Mouse (Mus musculus): ENCODE data around the gene Arid1b. TPM values are rescaled to one million over a fixed set of nuclear protein-coding genes. Genes with fewer than 3 reads are reported as not detected.

Arid1b gene
- polyA plus RNA-seq, 1 experiment from 2014 or later: 9.6 TPM

- H3K4me3 ChIP-seq: no peak overlapping the region
- WGBS: 68% methylated on average over 5 of the region's 5 CpGs
- no peak for DNase-seq (ENCODE audit: extremely low spot score, low spot score)
- no peaks in the 10 kb centered on the region for H3K27me3 ChIP-seq (ENCODE audit: poor library complexity, severe bottlenecking)
- peaks cover 8% of the 10 kb centered on the region; the same call in 1 of the 2 replicates for H3K36me3 ChIP-seq (replicated peaks)
- 0 out of 2 replicates have a peak overlapping the region, but pooled peaks have one; percentile 35 for H3K27ac ChIP-seq
- no peaks in the 10 kb centered on the region for H3K9me3 ChIP-seq
- peaks cover 54% of the 10 kb centered on the region for H3K4me1 ChIP-seq
Measured at GRCm38 (mm10) chr17:5125084-5125855, 131.1 kb downstream of the Arid1b start.

- H3K4me3 ChIP-seq: no peak overlapping the region
- no peaks in the 10 kb centered on the region for H3K9me3 ChIP-seq
- peaks cover 45% of the 10 kb centered on the region for H3K4me1 ChIP-seq
- no peak for DNase-seq (ENCODE audit: extremely low spot score, low spot score)
- WGBS: 86% methylated on average over 5 of the region's 5 CpGs
- H3K27ac ChIP-seq: no peak overlapping the region
- H3K36me3 ChIP-seq (replicated peaks): peaks cover 8% of the 10 kb centered on the region; the same call in 1 of the 2 replicates
- H3K27me3 ChIP-seq (ENCODE audit: poor library complexity, severe bottlenecking): no peaks in the 10 kb centered on the region
Measured at GRCm38 (mm10) chr17:5125856-5126806, 132.0 kb downstream of the Arid1b start.

GRCm38 (mm10) chr17:5129606-5130005 is 135.5 kb downstream of the Arid1b start:
- H3K27ac ChIP-seq: no peak overlapping the region
- H3K27me3 ChIP-seq (ENCODE audit: poor library complexity, severe bottlenecking): no peaks in the 10 kb centered on the region
- 83% methylated on average over 2 of the region's 2 CpGs for WGBS
- peaks cover 34% of the 10 kb centered on the region for H3K4me1 ChIP-seq
- DNase-seq (ENCODE audit: extremely low spot score, low spot score): no peak
- H3K4me3 ChIP-seq: no peak overlapping the region
- no peaks in the 10 kb centered on the region for H3K9me3 ChIP-seq
- peaks cover 25% of the 10 kb centered on the region for H3K36me3 ChIP-seq (replicated peaks)

GRCm38 (mm10) chr17:5130116-5130515 is 136.0 kb downstream of the Arid1b start:
- no peak overlapping the region for H3K4me3 ChIP-seq
- H3K36me3 ChIP-seq (replicated peaks): peaks cover 27% of the 10 kb centered on the region
- 99% methylated on average over 4 of the region's 4 CpGs for WGBS
- no peaks in the 10 kb centered on the region for H3K27me3 ChIP-seq (ENCODE audit: poor library complexity, severe bottlenecking)
- H3K4me1 ChIP-seq: peaks cover 30% of the 10 kb centered on the region
- no peaks in the 10 kb centered on the region for H3K9me3 ChIP-seq
- no peak for DNase-seq (ENCODE audit: extremely low spot score, low spot score)
- no peak overlapping the region for H3K27ac ChIP-seq

- no peak for DNase-seq (ENCODE audit: extremely low spot score, low spot score)
- Histone ChIP-seq H3K27me3 (ENCODE audit: poor library complexity, severe bottlenecking) (no peaks in the 10 kb centered on the region), H3K36me3 (replicated peaks) (peaks cover 27% of the 10 kb centered on the region), H3K27ac (no peak overlapping the region), H3K4me1 (peaks cover 33% of the 10 kb centered on the region), H3K9me3 (no peaks in the 10 kb centered on the region), H3K4me3 (no peak overlapping the region)
- 95% methylated on average over 6 of the region's 6 CpGs for WGBS
Measured at GRCm38 (mm10) chr17:5131706-5132105, 137.6 kb downstream of the Arid1b start.

GRCm38 (mm10) chr17:5132296-5132986 is 138.3 kb downstream of the Arid1b start:
- H3K4me3 ChIP-seq: no peak overlapping the region
- no peak for DNase-seq (ENCODE audit: extremely low spot score, low spot score)
- no peak overlapping the region for H3K27ac ChIP-seq
- no peaks in the 10 kb centered on the region for H3K9me3 ChIP-seq
- WGBS: 93% methylated on average over 14 of the region's 14 CpGs
- H3K36me3 ChIP-seq (replicated peaks): peaks cover 21% of the 10 kb centered on the region
- H3K4me1 ChIP-seq: peaks cover 34% of the 10 kb centered on the region
- no peaks in the 10 kb centered on the region for H3K27me3 ChIP-seq (ENCODE audit: poor library complexity, severe bottlenecking)

GRCm38 (mm10) chr17:5132987-5133355 is 138.8 kb downstream of the Arid1b start:
- 91% methylated on average over 7 of the region's 7 CpGs for WGBS
- no peaks in the 10 kb centered on the region for H3K27me3 ChIP-seq (ENCODE audit: poor library complexity, severe bottlenecking)
- H3K4me1 ChIP-seq: peaks cover 38% of the 10 kb centered on the region
- no peak for DNase-seq (ENCODE audit: extremely low spot score, low spot score)
- H3K4me3 ChIP-seq: no peak overlapping the region
- peaks cover 19% of the 10 kb centered on the region for H3K36me3 ChIP-seq (replicated peaks)
- no peaks in the 10 kb centered on the region for H3K9me3 ChIP-seq
- no peak overlapping the region for H3K27ac ChIP-seq

- no peak for DNase-seq (ENCODE audit: extremely low spot score, low spot score)
- H3K27ac ChIP-seq: no peak overlapping the region
- peaks cover 46% of the 10 kb centered on the region for H3K4me1 ChIP-seq
- H3K9me3 ChIP-seq: no peaks in the 10 kb centered on the region
- H3K27me3 ChIP-seq (ENCODE audit: poor library complexity, severe bottlenecking): no peaks in the 10 kb centered on the region
- no peak overlapping the region for H3K4me3 ChIP-seq
- 85% methylated on average over 8 of the region's 8 CpGs for WGBS
- H3K36me3 ChIP-seq (replicated peaks): peaks cover 19% of the 10 kb centered on the region
Measured at GRCm38 (mm10) chr17:5133831-5134230, 139.7 kb downstream of the Arid1b start.

GRCm38 (mm10) chr17:5134271-5134670 is 140.1 kb downstream of the Arid1b start:
- no peak overlapping the region for H3K4me3 ChIP-seq
- peaks cover 19% of the 10 kb centered on the region for H3K36me3 ChIP-seq (replicated peaks)
- no peak for DNase-seq (ENCODE audit: extremely low spot score, low spot score)
- peaks cover 51% of the 10 kb centered on the region for H3K4me1 ChIP-seq
- WGBS: 76% methylated on average over 8 of the region's 8 CpGs
- H3K27me3 ChIP-seq (ENCODE audit: poor library complexity, severe bottlenecking): no peaks in the 10 kb centered on the region
- no peaks in the 10 kb centered on the region for H3K9me3 ChIP-seq
- H3K27ac ChIP-seq: no peak overlapping the region

GRCm38 (mm10) chr17:5137936-5138335 is 143.8 kb downstream of the Arid1b start:
- H3K36me3 ChIP-seq (replicated peaks): peaks cover 5% of the 10 kb centered on the region; the same call in 1 of the 2 replicates
- 79% methylated on average over 3 of the region's 3 CpGs for WGBS
- no peaks in the 10 kb centered on the region for H3K27me3 ChIP-seq (ENCODE audit: poor library complexity, severe bottlenecking)
- peak overlapping the region; percentile 65 for H3K27ac ChIP-seq
- peaks cover 56% of the 10 kb centered on the region for H3K4me1 ChIP-seq
- no peak overlapping the region for H3K4me3 ChIP-seq
- H3K9me3 ChIP-seq: no peaks in the 10 kb centered on the region
- no peak for DNase-seq (ENCODE audit: extremely low spot score, low spot score)

- peaks cover 54% of the 10 kb centered on the region for H3K4me1 ChIP-seq
- H3K27ac ChIP-seq: peak overlapping the region; percentile 65
- 53% methylated on average over 8 of the region's 8 CpGs for WGBS
Measured at GRCm38 (mm10) chr17:5138641-5139205, 144.6 kb downstream of the Arid1b start.

GRCm38 (mm10) chr17:5139553-5139952 is 145.4 kb downstream of the Arid1b start:
- no peaks in the 10 kb centered on the region for H3K27me3 ChIP-seq (ENCODE audit: poor library complexity, severe bottlenecking)
- H3K27ac ChIP-seq: peak overlapping the region; percentile 65; the same call in 1 of the 2 replicates
- H3K4me1 ChIP-seq: peaks cover 47% of the 10 kb centered on the region
- no peaks in the 10 kb centered on the region for H3K9me3 ChIP-seq
- WGBS: 93% methylated on average over 8 of the region's 8 CpGs
- H3K36me3 ChIP-seq (replicated peaks): 0 out of 2 replicates have a peak, but pooled peaks cover 2% of the 10 kb centered on the region
- no peak overlapping the region for H3K4me3 ChIP-seq
- no peak for DNase-seq (ENCODE audit: extremely low spot score, low spot score)

More at GRCm38 (mm10) chr17:5138641-5139205, 144.6 kb downstream of the Arid1b start:
- no peaks in the 10 kb centered on the region for H3K9me3 ChIP-seq
- 0 out of 2 replicates have a peak, but pooled peaks cover 4% of the 10 kb centered on the region for H3K36me3 ChIP-seq (replicated peaks)
- peak; percentile 51 for DNase-seq (ENCODE audit: extremely low spot score, low spot score)
- no peak overlapping the region for H3K4me3 ChIP-seq
- no peaks in the 10 kb centered on the region for H3K27me3 ChIP-seq (ENCODE audit: poor library complexity, severe bottlenecking)

All from forebrain, embryonic 10.5 days (tissue).